Comparison of ENCODE assay signal across 8 mouse cellular contexts in the genomic region with DNA sequence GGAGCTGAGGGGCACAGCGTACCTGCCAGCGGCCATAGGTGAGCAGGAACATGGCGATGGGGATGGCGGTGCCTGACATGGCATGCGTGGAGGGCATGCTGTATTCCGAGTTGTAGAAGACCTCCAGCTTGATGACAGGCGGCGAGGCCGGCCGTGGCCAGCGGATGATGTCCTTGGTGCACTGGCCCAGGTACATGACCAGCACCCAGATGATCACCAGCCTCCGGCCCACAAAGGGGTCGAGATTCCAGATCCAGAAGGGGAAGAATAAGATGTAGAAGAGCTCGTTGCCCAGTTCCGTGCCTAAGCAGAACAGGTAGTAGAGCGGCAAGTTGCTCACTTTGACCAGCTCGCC. TPM values are rescaled to one million over a fixed set of nuclear protein-coding genes. Genes with fewer than 3 reads are reported as not detected.
A peak's percentile ranks its signal among the peaks of the same experiment; 100 is the strongest.
DNase-seq lines count a peak whose midpoint lies in the region; ATAC-seq and TF ChIP-seq lines count a peak whose summit lies in the region.

No protein-coding gene starts in this region.

- peak; percentile 54 for DNase-seq in kidney, adult 2 months
- DNase-seq in kidney, adult 18-20 months: no peak
- no peak for DNase-seq in G1E (ENCODE audit: low spot score)
- DNase-seq in liver, embryonic 13.5 days: no peak
- peak; percentile 53 for DNase-seq in neural tube, embryonic 11.5 days (ENCODE audit: low spot score)
- DNase-seq in yolk sac, embryonic 10.5 days (ENCODE audit: low spot score): no peak

- peak overlapping the region; percentile 100 for H3K4me3 ChIP-seq in kidney, adult 2 months (ENCODE audit: insufficient read depth, low read depth, low read length)
- peak overlapping the region; percentile 74 for H3K4me3 ChIP-seq in G1E (ENCODE audit: low read depth, low read length)
- peak overlapping the region; percentile 81 for H3K4me3 ChIP-seq in embryonic facial prominence, embryonic 13.5 days
- H3K4me3 ChIP-seq in hindbrain, embryonic 12.5 days: peak overlapping the region; percentile 83
- peak overlapping the region; percentile 88 for H3K4me3 ChIP-seq in liver, embryonic 13.5 days (replicated peaks)
- peak overlapping the region; percentile 75 for H3K4me3 ChIP-seq in neural tube, embryonic 11.5 days (ENCODE audit: low read depth, low read length)

- TF ChIP-seq CTCF in kidney, adult 2 months (conservative IDR thresholded peaks at IDR 0.05; ENCODE audit: insufficient read depth, insufficient read length, low read depth, low read length): no peak
- TF ChIP-seq CTCF in G1E (IDR thresholded peaks at IDR 0.05; ENCODE audit: low read depth, low read length): no peak

- TF ChIP-seq POLR2A in kidney, adult 2 months (IDR thresholded peaks at IDR 0.05; ENCODE audit: low read depth, low read length): no peak

- under 1% methylated on average over 17 of the region's 17 CpGs for WGBS in kidney, adult 2 months
- 1% methylated on average over 17 of the region's 17 CpGs for WGBS in embryonic facial prominence, embryonic 13.5 days
- WGBS in hindbrain, embryonic 12.5 days: 3% methylated on average over 17 of the region's 17 CpGs
- WGBS in liver, embryonic 13.5 days (ENCODE audit: insufficient replicate concordance): under 1% methylated on average over 17 of the region's 17 CpGs
- WGBS in neural tube, embryonic 11.5 days: 1% methylated on average over 17 of the region's 17 CpGs

- no peaks in the 10 kb centered on the region for H3K36me3 ChIP-seq in kidney, adult 2 months (ENCODE audit: control insufficient read depth, insufficient read depth, low read length)
- H3K36me3 ChIP-seq in G1E (replicated peaks): no peaks in the 10 kb centered on the region
- no peaks in the 10 kb centered on the region for H3K36me3 ChIP-seq in embryonic facial prominence, embryonic 13.5 days
- no peaks in the 10 kb centered on the region for H3K36me3 ChIP-seq in hindbrain, embryonic 12.5 days
- no peaks in the 10 kb centered on the region for H3K36me3 ChIP-seq in liver, embryonic 13.5 days
- H3K36me3 ChIP-seq in neural tube, embryonic 11.5 days (ENCODE audit: control insufficient read depth, insufficient read depth, low read length): no peaks in the 10 kb centered on the region

- H3K4me1 ChIP-seq in kidney, adult 2 months (ENCODE audit: control insufficient read depth, insufficient read depth, low read length): peaks cover 3% of the 10 kb centered on the region; the same call in 1 of the 2 replicates
- H3K4me1 ChIP-seq in G1E (ENCODE audit: insufficient read depth, low read depth, low read length): peaks cover 4% of the 10 kb centered on the region
- peaks cover 9% of the 10 kb centered on the region for H3K4me1 ChIP-seq in embryonic facial prominence, embryonic 13.5 days
- peaks cover 17% of the 10 kb centered on the region for H3K4me1 ChIP-seq in hindbrain, embryonic 12.5 days
- H3K4me1 ChIP-seq in liver, embryonic 13.5 days (replicated peaks): peaks cover 36% of the 10 kb centered on the region
- H3K4me1 ChIP-seq in neural tube, embryonic 11.5 days (ENCODE audit: control insufficient read depth, insufficient read depth, low read length): peaks cover 5% of the 10 kb centered on the region

- no peak for ATAC-seq in G1E (ENCODE audit: extremely low read depth, insufficient number of reproducible peaks, low FRiP score, poor library complexity, severe bottlenecking)
- no peak for ATAC-seq in embryonic facial prominence, embryonic 13.5 days (ENCODE audit: insufficient number of reproducible peaks, insufficient read depth, low FRiP score, low TSS enrichment, low read depth)
- no peak; the same call in 1 of the 2 replicates for ATAC-seq in hindbrain, embryonic 12.5 days (ENCODE audit: low FRiP score)
- peak; percentile 30 for ATAC-seq in liver, embryonic 13.5 days (ENCODE audit: low read depth)
- no peak; the same call in none of the 2 replicates for ATAC-seq in neural tube, embryonic 11.5 days (ENCODE audit: insufficient read depth, low FRiP score, low TSS enrichment)

- H3K9ac ChIP-seq in embryonic facial prominence, embryonic 13.5 days: peak overlapping the region; percentile 93
- H3K9ac ChIP-seq in hindbrain, embryonic 12.5 days: peak overlapping the region; percentile 91
- H3K9ac ChIP-seq in liver, embryonic 13.5 days: peak overlapping the region; percentile 95
- peak overlapping the region; percentile 74 for H3K9ac ChIP-seq in neural tube, embryonic 11.5 days (ENCODE audit: low read length)

- H3K4me2 ChIP-seq in embryonic facial prominence, embryonic 13.5 days: peak overlapping the region; percentile 97
- H3K4me2 ChIP-seq in hindbrain, embryonic 12.5 days (replicated peaks): peak overlapping the region; percentile 91
- H3K4me2 ChIP-seq in liver, embryonic 13.5 days: peak overlapping the region; percentile 91
- peak overlapping the region; percentile 92 for H3K4me2 ChIP-seq in neural tube, embryonic 11.5 days (ENCODE audit: low read depth)

- H3K9me3 ChIP-seq in G1E (replicated peaks): 0 out of 2 replicates have a peak, but pooled peaks cover 8% of the 10 kb centered on the region
- no peaks in the 10 kb centered on the region for H3K9me3 ChIP-seq in embryonic facial prominence, embryonic 13.5 days
- no peaks in the 10 kb centered on the region for H3K9me3 ChIP-seq in hindbrain, embryonic 12.5 days (replicated peaks)
- H3K9me3 ChIP-seq in liver, embryonic 13.5 days (replicated peaks): no peaks in the 10 kb centered on the region
- no peaks in the 10 kb centered on the region for H3K9me3 ChIP-seq in neural tube, embryonic 11.5 days (ENCODE audit: control insufficient read depth, low read length)

- no peaks in the 10 kb centered on the region for H3K27me3 ChIP-seq in kidney, adult 2 months (replicated peaks; ENCODE audit: control insufficient read depth, insufficient read depth, low read length)
- peaks cover 5% of the 10 kb centered on the region for H3K27me3 ChIP-seq in G1E (ENCODE audit: insufficient read depth, low read length)
- H3K27me3 ChIP-seq in embryonic facial prominence, embryonic 13.5 days: no peaks in the 10 kb centered on the region
- H3K27me3 ChIP-seq in hindbrain, embryonic 12.5 days: peaks cover 11% of the 10 kb centered on the region; the same call in 1 of the 2 replicates
- no peaks in the 10 kb centered on the region for H3K27me3 ChIP-seq in liver, embryonic 13.5 days
- peaks cover 3% of the 10 kb centered on the region; the same call in 1 of the 2 replicates for H3K27me3 ChIP-seq in neural tube, embryonic 11.5 days (ENCODE audit: control insufficient read depth, insufficient read depth, low read length)

- peak overlapping the region; percentile 94 for H3K27ac ChIP-seq in kidney, adult 2 months (ENCODE audit: insufficient read depth, low read depth, low read length)
- H3K27ac ChIP-seq in embryonic facial prominence, embryonic 13.5 days: no peak overlapping the region
- peak overlapping the region; percentile 80; the same call in 1 of the 2 replicates for H3K27ac ChIP-seq in hindbrain, embryonic 12.5 days
- H3K27ac ChIP-seq in liver, embryonic 13.5 days: peak overlapping the region; percentile 83
- H3K27ac ChIP-seq in neural tube, embryonic 11.5 days (ENCODE audit: low read depth, low read length): no peak overlapping the region

RNA-seq across cellular contexts. Expression of gene Sgpp1, which starts 0.7 kb away (rescaled TPM):
- polyA plus RNA-seq in kidney, adult 2 months (2012; rRNA removed): 77.7 and 78.3 TPM in 2 replicates
- total RNA-seq in G1E (2014; fragmentation: Nextera tagmentation): 23.6 and 31.0 TPM in 2 replicates
- 16.4 and 16.8 TPM in 2 replicates for total RNA-seq in G1E (2017)
- 5.3 and 5.6 TPM in 2 replicates for polyA plus RNA-seq in G1E (2012)
- polyA plus RNA-seq in embryonic facial prominence, embryonic 13.5 days (2015; fragmentation: Nextera tagmentation; extraction: Ambion mirVana): 14.7 and 15.0 TPM in 2 replicates
- polyA plus RNA-seq in hindbrain, embryonic 12.5 days (2016; fragmentation: Nextera tagmentation; extraction: Ambion mirVana): 11.7 and 13.4 TPM in 2 replicates
- 11.1 and 15.2 TPM in 2 replicates for polyA plus RNA-seq in liver, embryonic 13.5 days (2015; fragmentation: Nextera tagmentation; extraction: Ambion mirVana)
- 7.2 and 7.7 TPM in 2 replicates for polyA plus RNA-seq in neural tube, embryonic 11.5 days (2014; fragmentation: Nextera tagmentation; extraction: Ambion mirVana)

Comparison
In these comparisons a context has a peak if more than half of its experiments do, and no peak if none do; other contexts are left out.
1. DNase-seq: peak in kidney, adult 2 months (single experiment) and neural tube, embryonic 11.5 days (single experiment); none in kidney, adult 18-20 months (single experiment), G1E (single experiment), liver, embryonic 13.5 days (single experiment) and yolk sac, embryonic 10.5 days (single experiment).
2. H3K27ac ChIP-seq: peak in kidney, adult 2 months (single experiment), hindbrain, embryonic 12.5 days (single experiment) and liver, embryonic 13.5 days (single experiment); none in embryonic facial prominence, embryonic 13.5 days (single experiment) and neural tube, embryonic 11.5 days (single experiment).
3. Peak in every context shown above with its lines, with median percentiles within 50 percentile points of each other: H3K4me3 ChIP-seq, H3K4me2 ChIP-seq and H3K9ac ChIP-seq.